Mouse (Mus musculus): ENCODE measurements around the gene Nlrc5.
"Not testable (repeated sequence)": the region's sequence is repeated elsewhere in the genome, so short reads cannot be mapped to it uniquely, and the experiment has no call there.

Nlrc5 gene

DNA sequence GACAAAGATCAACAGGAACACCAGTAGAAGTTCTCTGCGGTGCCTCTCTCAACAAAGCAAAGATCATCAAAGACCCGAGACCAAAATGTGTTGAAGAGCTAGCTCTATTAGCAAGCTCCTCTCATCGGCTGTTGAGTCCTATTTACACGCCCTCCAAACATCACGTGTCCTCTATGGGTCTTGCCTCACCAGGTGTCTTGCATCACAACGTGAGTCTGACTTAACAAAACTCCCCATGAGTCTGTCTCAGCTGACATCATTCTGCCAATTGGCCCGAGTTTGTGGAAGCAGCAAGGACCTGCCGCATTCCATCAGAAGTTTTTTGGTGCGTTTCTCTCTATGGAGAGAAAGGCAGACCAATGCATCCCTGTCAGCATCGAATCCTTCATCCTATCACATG lies 6.2 kb upstream of the Nlrc5 start:
- no peak for DNase-seq

DNA sequence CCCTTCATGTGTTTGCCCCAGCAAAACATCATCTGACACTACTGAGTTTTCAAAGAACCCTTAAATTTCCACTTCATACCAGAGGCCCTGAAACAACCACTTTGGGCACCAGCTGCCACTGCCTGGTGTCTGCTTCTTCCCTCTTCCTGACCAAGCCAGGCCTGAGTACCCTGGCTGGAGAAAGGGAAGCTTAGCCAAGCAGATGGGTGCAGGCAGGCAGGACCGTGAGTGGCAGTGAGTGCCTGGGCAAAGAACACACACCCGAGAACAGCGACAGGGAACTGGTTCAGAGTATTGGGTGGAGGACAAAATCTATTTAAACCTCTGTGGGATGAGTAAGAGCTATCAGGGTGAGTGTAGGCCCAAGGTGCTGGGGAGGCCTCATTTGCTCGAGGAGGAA lies 5.7 kb upstream of the Nlrc5 start:
- no peak for DNase-seq

DNA sequence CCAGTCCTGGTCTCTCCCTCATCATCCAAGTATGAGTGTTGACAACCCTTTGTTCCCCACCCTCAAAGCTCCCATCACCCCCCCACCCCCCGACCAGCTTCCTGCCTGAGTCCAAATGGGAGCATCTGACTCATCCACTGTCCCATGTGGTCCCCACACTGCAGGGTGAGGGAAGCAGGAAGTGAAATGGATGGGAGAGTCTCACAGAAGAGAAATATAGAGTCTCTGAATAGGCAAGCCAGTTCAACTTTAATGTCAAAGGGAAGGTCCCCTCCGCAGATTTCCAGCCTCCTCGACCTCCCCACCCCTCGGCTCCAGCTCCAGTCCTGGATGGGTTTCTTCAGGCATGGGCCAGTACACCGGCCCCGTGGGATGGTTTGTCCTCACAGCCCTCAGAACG lies 4.8 kb upstream of the Nlrc5 start:
- DNase-seq: no peak

DNA sequence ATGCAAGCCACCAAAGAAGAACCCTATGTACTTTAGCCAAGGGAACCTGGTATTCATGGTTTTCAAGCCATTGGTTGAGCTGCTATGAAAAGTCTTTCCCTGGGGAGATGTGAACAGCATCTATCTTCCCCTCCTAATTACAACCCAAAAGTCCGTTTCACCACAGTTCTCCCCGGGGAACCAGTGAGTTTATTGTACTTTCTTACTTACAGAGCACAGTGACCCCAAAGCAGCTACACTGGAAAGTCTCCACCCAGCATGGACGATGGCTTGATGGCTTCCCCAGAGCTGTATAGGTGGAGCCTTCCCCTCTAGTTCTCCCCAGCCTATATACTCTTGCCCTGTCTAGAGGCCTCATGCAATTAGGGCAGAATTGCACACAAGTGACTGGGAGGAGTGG lies 1.9 kb upstream of the Nlrc5 start:
- DNase-seq: no peak

DNA sequence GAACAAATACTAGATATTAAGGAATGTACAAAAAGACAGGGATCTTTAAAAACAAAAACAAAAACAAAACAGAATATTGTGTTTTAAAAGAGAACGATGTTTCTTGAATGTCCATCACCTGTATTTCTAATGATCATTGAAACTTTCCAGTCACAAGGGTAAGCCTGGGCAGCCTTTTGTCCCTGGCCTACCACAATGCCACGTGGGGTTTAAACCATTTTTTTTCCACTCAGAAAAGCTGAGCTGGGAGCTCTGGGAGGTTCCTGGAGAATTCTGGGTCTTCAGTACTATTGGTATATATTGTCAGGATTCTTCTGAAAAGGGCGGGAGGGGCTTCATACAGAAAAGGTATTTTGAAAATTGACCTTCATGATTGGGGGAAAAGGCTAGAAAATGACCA lies 802 bp downstream of the Nlrc5 start:
- no peak for DNase-seq

DNA sequence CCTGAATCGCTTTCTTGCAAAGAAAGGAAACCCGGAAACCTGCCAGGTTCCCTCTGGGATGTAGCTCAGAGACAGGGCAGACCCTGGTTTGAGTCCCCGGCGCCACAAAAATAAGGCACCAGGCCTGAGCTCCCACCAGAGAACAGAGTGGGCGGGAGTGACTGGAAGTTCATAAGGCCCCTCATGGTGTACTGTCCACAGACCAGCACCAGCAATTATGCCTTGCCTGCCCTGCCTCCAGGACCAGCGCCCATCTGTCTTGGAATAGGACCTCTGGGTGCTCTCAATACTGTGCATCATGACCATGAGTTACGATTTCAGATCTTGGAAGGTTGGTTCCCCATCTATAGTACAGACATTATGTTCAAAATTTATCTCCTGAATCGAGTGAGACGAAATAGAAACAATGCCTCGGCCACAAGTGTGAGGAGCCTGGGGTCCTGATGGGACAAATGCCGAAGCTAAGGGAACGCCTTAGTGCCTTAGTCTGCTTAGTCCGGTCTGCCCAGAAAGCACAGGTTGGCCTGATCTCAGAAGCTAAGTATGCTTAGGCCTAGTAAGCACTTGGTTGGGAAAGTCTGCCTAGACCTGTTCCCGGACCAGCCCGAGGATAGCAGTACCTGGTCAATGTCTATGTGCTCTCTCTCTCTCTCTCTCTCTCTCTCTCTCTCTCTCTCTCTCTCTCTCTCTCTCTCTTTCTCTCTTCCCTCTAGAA lies 1.4 kb downstream of the Nlrc5 start:
- DNase-seq: no peak

DNA sequence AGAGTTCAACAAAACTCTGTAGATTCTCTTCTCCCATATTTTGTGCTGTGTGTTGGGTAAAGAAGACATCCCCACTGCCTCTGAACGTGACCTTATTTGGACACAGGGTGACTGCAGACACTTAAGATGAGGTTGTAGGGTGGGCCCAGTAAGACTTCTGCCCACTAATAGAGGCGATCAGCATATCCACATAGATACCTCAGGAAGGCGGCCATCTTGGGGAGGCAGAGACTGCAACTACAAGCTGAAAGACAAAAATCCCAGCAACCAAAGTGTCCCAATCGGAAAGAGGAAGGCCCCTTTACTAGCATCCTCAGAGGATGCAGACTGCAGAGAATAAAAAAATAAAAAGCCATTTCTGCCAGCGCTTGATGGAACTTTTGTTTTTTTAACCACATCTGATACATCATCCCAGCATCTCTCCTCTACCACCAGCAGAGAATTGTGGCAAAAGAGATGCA lies 2.0 kb downstream of the Nlrc5 start:
- DNase-seq: no peak

DNA sequence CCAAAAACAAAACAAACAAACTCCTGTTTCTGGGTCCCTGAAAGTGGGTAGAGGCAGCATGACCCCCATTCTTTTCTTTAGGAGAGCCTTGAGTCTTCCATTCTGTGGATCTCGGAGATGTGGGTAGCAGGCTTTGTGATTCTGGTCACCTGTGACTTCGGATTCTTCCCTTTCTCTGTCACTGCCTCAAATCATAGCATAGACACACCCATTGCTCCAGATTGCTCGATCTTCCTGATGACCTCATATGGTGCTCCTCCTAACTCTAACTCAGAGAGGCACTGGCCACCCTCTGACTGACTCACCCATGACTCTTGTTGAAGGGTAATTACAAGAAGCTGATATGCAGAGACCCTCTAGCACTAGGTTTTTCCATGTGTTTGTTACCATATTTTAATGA lies 2.7 kb downstream of the Nlrc5 start:
- DNase-seq: no peak

DNA sequence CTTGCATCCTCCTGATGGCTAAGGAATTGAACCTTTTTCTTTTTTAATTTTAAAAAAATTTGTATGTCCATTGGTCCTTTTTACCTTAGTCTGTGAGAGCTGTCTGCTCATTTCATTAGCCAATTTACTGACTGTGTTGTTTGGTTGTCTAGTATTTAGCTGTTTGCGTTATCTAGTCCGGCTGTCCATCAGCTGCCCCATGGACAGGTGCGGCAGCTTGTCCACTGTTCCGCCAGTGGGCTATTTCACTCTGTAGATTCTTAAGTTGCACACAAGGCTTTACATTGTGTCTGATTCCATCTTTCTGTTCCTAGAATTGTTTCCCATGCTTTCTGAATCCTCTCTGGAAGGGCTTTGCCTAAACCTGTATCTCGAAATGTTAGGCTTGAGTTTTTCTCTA lies 4.5 kb downstream of the Nlrc5 start:
- no peak for DNase-seq

DNA sequence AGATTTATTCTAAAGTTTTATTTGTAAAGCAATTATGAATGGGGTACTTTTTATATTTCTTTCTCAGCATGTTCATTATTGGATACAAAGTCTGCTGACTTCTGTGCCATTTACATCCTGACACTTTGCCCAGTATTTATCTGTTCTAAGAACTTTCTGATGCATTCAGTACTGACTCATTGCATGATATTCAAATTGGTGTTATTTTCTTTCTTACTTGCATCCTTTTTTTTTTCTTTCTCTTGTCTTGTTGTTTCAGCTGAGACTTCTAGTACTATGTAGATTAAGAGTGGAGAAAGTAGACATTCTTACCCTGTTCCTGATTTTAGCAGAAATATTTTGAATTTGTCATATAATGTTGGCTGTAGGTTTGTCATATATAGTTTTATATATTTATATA lies 5.5 kb downstream of the Nlrc5 start:
- DNase-seq: no peak

DNA sequence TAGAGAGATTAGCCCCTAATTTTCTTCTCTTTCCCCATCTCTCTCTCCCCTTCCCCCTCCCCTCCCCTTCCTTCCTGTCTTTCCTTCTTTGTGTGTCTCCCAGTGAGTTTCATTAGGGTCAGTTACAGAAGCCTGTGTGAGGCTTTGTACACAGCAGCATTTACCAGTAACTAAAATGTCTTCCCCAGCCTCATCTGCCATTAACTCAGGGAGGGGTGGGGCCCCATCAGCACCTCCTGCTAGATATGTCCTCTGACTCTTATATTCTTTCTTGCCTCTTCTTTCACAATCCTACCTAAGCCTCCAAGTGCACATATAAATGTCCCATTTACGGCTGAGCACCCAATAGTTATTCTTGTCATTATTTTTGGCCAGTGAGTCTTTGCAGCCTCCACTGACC lies 6.2 kb downstream of the Nlrc5 start:
- no peak for DNase-seq

DNA sequence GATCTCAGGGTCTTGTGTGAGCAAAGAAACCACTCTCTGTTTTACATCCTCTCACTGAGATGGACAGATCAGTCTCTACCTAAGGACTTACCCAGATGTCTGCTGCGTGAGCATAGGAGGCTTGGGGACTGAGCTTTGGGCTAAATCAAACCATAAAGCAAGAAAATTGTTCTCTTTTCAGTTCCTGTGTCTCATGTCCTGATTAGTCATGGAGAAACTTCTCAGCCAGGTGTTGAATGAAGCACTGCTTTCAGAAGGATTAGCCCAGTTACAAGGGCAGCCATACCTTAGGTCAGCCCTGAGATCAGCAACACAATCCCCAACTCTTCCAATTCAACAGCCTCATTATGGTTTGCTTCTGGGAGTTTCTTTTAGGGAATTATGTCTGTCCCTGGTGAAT lies 7.5 kb downstream of the Nlrc5 start:
- no peak for DNase-seq

DNA sequence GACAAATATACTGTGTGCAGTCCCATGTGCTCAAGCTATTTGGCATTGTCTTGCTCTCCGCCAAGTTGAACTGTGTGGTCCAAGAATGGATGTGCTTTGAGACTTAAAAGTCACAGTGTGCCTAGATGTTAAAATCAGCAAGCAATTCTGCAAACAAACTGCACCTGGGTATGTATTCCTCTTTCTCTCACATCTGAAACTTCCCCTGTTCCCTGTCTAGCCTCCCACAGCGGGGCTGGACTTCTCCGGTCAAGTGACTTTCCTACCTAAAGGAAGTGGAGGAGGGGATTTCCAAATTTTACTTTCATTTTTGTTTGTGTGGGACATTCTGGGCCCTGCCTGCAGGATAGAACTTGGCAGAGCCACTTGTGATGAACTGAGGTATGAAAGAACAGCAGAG lies 9.0 kb downstream of the Nlrc5 start:
- no peak for DNase-seq

DNA sequence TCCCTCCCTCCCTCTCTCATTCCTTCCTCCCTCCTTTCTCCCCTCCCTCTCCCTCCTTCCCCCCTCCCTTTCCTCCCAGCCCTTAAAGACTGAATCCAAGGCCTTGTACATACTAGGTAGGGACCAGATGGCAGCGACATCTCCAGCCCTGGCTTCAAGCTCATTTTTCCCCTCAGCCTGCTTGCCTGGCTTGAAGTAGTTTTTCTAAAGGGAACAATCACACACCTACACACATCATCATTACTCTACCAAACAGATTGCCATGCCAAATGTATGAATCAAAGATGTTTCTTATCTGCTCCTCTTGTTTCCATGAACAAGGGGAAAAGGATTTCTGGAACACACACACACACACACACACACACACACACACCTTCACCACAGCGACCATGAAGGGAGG lies 10.3 kb downstream of the Nlrc5 start:
- no peak for DNase-seq

DNA sequence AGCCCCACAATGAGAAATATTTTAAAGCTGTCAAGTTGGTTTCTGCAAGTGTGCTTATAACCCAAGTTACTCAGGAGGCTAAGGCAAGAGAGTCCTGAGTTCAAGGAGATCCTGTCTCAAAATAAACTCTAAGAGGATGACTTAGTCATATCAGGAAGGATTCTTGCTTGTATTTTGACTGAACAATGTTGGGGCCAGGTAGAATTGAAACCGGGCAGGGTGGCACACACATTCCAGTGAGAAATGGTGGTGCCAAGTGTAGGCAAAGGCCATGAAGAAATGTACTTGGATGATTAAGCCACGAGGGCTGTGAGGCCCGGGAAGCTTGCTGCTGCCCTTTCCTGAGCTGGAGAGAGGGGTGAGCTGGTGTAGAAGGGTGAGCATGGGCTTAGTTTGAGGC lies 13.0 kb downstream of the Nlrc5 start:
- DNase-seq: no peak

DNA sequence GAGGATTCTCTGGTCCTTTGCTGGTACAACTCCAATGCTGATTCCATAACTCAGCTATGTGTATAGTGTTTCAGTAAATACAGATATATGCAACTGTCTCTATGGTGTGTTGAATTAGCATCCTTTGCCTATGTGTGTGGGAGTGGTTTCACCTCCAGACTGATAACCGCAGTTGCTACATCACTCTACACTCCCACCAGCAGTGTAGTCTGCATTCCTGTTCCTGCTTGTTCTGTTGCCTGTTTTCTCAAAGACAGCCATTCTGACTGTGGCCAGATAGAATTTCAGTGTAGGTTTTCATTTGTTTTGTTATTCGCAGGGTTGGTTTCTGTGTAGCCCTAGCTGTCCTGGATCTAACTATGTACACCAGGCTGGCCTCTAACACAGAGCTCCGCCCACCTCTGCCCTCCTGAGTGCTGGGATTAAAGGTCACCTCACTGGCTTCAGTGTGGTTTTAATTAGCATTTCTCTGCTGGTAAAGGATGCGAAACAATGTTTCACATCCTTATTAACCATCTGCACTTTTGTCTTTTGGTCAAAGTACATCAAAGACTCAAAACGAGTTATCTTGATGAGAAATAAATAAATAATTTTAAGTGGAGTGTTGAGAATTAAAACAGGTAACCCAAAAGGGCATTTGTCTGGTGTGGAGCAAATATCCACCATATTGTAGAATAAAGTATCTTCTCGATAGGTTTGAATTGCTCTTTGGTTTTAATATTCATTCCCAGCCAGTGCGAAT lies 13.6 kb downstream of the Nlrc5 start:
- DNase-seq: no peak

DNA sequence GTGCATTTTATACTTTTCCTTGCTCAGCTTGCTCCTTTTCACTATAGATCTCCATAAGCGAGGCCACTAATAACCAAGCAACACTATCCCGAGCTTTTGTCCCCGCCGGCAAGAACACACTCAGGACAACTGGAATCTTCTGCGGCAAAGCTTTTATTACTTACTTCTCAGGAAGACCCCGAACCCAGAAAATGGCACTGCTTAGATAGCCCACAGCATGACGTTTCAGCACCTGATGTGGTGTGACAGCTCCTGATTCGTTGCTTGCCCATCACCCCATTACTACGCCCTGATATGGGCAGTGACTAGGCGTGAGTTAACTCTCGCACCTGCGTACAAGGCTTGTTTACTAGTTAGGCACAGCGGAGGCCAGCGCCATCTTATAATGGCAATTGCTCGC lies 18.8 kb downstream of the Nlrc5 start:
- not testable (repeated sequence) for DNase-seq

DNA sequence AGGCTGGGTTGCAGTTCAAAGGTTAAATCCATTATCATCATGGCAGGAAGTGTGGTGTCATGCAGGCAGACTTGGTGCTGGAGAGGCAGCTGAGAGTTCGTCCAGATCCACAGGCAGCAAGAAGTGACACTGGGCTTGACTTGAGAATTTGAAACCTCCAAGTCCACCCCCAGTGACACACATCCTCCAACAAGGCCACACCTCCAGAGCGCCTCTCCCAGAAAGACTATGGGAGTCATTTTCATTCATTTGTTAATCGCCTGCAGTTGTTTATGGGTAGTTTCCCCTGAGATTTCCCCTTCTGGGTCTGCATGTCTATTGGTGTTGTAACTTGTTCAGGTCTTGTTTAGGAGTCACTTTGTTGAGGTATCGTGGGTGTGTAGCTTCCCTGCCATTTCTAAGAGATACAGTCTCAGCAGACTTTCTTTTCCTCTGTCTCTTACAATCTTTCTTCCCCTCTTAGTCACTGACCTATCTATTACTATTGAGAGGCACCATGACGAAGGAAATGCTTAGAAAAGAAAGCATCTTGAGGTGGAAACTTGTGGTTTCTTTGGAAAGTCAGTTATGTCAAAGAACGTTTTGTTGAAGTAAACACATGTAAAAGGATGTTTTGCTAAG lies 19.8 kb downstream of the Nlrc5 start:
- no peak for DNase-seq

DNA sequence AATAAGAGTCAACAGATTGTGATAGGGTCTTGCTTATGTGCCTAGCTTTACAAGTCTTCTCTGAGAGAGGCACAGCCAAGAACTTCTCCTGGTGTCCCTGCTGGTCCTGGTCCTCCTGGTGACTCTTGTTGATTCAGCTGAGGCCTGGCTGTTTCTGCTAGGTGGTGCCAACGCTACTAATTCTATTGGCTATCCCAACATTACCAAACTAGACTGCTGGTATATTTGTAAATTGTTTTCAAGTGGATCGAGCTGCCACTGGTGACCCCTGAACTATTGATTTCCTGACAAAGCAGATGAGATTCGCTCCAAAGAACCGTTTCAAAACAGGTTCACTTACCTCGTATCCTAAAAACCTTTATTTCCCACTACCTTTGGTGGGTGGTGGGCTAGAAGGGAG lies 20.7 kb downstream of the Nlrc5 start:
- DNase-seq: no peak

DNA sequence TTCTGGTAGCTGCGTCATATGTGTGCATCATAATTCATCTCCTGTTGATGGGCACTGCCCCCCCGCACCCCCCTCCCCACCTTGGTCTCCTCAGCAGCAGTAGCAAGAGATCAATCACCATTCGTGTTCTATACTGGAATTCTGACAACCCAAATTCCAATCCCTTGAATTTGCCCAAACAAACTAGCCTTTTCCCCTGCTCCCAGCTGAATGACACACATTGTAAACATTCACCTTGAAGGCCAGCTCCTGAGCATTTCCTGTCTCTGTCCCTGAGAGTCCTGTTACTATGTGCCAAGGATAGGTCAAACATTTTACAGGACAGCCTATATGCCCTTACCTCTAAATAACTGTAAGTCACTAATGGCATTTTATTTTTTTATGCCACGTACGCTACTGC lies 21.9 kb downstream of the Nlrc5 start:
- no peak for DNase-seq

DNA sequence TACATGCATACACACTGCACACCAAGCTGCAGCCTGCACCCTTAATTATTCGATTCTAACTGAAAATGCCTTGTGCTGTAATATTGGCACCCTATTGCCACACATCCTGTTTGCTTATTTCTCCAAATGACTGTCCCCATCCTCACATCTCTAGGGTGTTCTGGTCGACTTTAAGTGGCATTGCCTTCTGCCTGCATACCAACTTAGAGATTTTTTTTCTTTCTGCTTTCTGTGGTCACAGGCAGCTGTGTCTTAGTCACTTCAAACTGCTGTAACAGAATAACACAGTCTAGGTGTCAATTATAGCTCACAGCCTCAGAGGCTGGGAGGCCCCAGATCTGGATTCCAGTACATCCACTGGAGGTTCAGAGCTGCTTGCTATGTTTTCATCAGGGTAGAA lies 24.4 kb downstream of the Nlrc5 start:
- no peak for DNase-seq

DNA sequence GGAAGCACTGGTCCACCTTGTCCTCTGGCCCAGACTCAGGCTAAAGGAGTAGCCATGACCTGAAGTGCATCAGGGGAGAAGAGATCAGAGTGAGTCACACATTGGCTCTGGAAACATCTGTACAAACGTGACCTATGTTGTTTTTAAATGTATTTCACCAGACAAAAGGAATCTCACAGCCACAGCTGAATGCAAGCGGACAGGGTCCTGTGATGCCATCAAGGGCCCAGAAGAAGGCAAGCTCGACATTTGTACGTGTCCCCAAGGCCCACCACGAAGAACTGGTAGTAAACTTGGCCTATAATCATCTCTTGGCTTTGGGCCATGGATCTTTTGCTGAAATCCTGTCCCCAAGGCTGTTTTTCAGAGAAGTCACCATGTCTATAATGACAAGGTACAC lies 35.5 kb downstream of the Nlrc5 start:
- no peak for DNase-seq

DNA sequence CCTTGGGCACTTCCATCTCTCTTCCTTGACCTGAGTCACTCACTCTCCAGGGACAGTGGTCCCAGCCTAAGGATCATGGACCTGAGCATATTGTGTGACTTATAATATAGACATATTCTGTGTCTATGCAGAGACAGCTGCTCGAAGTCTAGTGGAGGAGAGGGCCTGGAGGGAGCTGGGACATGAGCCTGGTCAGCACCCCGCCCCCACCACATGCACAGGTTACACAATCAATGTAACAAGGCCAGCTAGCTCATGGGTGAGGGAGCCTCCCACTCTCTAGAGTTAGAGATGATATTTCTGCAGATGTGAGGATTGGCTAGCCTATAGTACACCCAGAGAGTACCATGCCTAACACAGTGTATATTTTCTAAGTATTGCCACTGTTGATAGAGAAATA lies 36.6 kb downstream of the Nlrc5 start:
- no peak for DNase-seq

DNA sequence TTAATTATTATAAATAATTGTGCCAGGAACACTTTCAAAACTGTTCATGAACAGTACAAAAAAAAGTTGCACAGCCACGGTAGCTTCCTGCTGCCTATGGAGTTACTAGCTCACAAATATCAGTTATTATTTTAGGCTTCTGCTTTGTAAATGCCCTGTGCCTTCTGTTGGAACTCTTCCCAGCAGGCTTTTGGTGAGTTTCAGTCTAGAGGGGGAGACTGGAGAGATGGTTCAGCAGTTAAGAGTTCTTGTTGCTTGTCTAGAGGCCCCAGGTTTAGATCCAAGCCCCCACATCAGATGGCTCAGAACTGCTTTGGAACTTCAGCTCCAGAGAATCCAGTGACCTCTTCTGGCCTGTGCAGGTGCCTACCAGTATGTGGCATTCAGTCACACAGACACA lies 37.1 kb downstream of the Nlrc5 start:
- no peak for DNase-seq
